Mouse (Mus musculus): ENCODE measurements around the gene Tom1l2.

Tom1l2 gene

DNA sequence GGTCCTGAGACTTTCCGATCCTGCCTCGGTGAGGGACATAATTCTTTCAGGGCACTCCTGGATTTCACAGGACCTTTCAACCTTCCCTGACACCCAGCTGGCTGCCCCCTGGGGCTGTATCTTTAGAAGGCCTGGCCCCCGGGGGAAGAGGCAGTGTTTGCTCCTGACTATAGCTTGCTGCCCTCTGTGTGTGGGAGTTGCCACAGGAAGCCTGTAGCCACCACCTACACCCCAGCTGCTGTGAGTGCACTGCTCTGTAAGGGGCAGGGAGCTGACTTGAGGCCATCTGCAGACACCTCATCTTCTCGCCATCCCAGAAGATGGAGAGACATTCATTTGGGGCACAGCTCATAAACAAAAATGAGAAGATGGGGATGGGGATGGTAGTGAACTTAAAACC is 120.8 kb downstream of the Tom1l2 start:
- DNase-seq (ENCODE audit: low spot score in 2 of 2) = no peak

DNA sequence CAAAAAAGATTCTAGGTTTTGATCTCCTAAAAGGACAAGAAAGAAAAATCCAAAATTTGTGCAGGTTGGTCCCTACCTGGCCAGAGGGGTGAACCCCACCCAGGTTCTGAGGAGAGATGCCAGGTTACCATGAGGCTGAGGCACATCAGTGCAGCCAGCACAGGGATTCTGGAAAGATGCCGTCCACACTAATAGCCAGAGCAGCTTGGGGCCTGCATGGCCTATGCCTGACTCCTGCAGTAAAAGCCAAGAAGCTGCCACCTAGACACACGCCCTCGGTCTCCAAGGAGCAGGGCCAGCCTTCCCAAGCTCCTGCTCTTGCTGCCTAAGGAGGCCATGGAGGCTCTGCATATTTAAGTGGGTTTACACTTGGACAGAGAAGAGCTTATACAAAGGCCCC is 121.4 kb downstream of the Tom1l2 start:
- no peak for DNase-seq (ENCODE audit: low spot score in 2 of 2)

DNA sequence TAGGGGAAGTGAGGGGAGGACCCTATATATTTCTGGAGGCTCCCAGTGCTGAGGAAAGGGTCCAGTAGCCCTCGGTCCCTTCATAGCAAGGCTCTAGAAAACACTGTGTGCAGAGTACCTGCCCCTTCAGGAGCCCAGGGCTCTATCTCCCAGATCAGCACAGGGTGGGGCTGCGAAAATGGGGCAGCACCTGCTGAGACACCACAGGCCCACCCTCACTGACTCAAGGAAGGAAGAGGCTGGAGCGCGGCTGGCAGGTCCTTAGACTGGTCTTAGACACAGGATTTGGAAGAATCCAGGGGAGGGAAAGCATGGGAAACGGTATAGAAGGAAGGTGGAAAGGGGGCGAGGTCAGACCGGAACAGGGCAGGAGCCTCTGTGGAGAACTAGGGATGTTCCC is 122.2 kb downstream of the Tom1l2 start:
- no peak for DNase-seq (ENCODE audit: low spot score in 2 of 2)

DNA sequence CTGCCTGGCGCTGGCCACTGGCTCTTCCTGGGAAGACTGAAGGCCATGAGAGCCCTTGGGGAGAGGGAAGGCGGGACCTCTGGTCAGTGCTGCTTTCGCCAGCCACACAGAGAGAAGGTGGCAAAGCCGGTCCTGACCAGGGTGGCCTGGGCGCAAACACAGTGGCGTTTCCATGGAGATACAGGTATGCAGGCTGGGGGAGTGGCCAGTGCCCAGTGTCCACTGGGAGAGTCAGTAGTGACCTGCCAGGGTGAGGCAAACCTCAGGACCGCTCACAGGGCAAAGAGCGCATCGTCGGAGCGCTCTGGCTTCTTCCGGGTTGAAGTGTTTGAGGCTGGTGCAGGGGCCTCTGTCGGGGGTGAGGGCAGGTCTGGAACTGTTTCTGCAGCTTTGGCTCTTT is 122.9 kb downstream of the Tom1l2 start:
- DNase-seq (ENCODE audit: low spot score in 2 of 2) = peak in 1 of 2 experiments; percentile 42

DNA sequence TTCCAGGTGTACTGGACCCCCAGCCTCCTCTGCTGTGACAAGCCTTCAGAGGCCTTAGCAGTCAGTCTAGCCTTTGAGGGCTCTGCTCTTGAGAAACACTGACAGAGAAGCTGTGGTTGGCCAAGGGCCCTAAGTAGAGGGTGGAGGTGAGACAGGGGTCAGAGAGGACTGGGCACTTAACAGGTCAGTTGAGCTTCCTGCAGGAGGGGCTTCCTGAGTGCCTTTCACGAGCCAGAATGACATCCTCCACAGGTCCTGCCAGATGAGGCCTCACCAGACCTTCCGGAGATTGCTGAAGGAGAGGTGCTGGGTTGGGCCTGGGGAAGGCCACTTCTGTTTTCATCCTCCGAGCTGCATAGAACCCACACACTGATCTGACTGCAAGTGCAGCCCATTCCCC is 124.2 kb downstream of the Tom1l2 start:
- no peak for DNase-seq (ENCODE audit: low spot score in 2 of 2)

DNA sequence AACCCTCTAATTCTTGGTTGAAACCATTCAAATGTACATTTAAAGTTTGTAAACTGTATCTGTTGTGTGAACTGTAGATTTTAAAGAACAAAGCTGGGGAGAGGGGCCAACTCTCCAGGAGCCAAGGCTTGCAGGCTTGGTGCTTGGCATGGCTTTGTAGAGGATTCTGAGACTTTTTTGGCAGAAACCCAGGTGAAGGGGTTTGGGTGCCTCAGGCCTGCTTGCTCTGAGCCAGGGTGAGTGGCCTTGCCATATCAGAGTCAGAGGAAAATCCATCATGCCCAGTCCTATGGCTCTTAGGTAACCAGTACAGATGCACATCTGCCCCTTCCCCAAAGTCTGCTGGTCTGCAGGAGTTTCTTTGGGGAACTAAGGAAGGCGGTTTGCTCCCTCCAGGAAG is 126.8 kb downstream of the Tom1l2 start:
- no peak for DNase-seq (ENCODE audit: low spot score in 2 of 2)

DNA sequence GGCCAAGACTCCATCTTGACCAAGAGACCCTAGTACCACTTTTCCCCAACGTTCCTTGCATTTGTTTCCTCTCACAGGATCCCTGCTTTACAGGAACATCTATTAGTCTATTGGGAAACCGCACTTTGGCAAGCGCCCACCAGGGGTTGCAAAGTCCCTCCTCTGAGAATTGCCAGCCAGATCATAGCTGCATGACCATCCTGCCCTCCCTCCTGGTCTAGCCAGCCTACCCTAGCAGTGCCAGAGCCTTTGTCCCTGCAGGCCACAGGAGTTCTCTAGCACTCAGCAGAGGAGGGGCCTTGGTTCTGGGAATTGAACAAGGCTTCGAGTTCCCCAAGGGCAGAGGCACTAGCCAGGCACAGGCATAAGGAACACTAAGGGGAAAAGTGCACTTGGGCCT is 128.0 kb downstream of the Tom1l2 start:
- DNase-seq (ENCODE audit: low spot score in 2 of 2) = no peak

DNA sequence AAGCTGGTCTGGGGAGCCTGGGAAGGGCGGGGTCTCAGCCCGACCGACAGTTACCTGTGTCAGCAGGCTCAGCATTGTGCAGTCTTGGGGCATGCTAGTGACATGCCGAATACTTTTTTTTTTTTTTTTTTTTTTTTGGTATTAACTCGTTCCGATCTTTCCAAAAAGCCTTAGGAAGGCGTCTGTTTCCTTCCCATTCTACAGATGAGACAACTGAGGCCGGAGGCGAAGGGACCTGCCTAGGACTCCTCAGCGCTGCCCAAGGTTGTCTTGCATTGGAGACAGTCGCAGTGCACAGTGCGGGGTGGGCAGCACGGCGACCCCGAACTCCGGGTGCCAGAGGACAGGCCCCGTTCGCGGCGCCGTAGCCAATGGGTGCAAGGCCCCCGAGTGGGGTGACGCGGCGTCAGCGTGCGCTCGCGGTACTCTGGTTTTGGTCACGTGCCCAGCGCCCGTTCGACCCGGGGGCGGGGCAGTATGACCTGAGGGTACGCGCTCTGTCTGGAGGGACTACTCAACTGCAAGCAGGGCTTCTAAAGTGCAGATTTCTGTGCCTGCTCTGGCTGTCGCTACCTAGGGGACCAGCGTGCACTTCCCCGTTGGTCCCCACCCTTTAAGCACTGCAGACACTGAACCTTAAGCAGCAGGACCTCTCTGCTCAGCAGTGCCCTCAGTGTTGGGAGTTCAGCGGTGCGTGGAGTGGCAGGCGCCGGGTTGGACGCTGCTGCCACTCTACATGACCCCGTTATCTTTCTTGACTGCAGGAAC is 130.1 kb downstream of the Tom1l2 start, which contains the start of gene Srebf1:
Srebf1 (minus strand) TSS at position 113 of the 768 bp plus-strand sequence.
- DNase-seq (ENCODE audit: low spot score in 2 of 2) = peak; percentile 69 to 75

DNA sequence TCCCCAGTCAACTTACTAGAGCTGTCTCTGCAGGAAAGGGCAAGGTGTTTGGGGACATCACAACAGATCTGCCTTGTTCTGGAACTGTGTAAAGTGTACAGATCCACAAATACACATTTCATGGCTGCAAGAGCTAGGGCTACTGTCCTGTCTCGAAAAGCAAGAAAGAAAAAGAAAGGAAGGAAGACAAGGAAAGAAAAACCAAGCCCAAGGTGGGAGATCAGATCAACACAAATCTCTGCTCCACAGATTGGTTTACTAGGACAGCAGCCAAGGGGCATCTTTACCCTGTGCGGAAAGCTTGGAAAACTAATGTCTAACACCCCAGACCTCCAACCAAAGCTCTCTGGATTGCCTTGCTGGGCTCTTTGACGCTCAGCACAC is 130.6 kb downstream of the Tom1l2 start:
- no peak for DNase-seq (ENCODE audit: low spot score in 2 of 2)

DNA sequence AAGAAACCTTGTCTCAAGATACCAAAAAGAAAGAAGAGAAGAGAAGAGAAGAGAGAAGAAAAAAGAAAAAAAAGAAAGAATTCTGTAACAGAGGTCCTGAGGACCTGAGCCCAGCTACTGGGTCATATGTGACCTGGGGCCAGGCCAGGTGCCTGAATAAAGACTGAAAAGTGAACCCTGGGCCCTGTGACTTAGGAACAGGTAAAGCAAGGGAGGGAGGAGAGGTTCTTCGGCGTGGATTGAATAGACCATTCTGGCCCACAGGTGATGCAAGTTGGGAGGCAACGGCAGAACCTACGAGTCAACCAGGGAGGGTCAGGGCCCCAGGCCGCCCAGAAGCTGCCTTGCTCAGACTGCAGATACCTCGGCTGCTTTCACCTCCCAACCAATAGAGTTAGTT is 131.3 kb downstream of the Tom1l2 start:
- DNase-seq (ENCODE audit: low spot score in 2 of 2) = no peak

DNA sequence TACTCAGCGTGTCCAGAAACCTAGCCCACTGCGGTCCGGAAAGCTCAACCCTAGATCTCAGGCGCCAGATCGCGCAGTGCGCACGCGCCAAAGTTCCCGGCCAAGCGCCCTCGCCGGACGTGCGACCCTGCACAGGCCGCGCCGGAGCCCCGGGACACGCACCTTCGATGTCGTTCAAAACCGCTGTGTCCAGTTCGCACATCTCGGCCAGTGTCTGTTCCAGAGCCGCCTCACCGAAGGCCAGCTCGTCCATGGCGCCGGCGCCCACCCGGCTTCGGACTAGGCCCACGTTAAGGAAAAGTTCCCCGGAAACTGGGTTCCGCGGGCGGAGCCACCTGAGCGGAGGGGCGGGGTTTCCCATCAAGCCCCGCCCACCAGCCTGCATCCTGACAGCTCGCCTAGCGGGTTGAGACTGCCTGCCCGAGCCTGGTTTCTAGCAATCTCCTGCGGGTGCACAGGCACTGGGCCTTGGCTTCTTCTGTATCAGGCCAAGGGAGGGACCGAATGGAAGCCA is 132.4 kb downstream of the Tom1l2 start:
- peak; percentile 89 to 98 for DNase-seq (ENCODE audit: low spot score in 2 of 2)

DNA sequence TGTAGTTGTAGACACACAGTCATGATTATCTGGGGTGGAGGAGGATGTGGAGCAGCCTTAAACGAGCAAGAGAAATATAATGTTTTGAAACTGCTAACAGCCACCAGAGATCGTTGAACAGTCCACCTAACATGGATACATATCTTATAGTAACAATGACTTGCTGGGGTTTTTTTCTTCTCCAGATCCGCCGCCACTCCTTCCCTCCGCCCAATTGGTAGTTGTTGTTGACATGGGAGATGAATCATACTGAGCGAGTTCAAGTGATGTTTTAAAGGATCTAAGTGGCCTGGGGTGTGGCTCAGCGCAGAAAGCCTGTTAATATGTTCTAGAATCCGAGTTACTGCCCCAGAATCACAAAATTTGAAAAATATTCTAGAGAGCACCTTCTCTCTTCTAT is 133.1 kb downstream of the Tom1l2 start:
- peak in 1 of 2 experiments; percentile 64 for DNase-seq (ENCODE audit: low spot score in 2 of 2)

DNA sequence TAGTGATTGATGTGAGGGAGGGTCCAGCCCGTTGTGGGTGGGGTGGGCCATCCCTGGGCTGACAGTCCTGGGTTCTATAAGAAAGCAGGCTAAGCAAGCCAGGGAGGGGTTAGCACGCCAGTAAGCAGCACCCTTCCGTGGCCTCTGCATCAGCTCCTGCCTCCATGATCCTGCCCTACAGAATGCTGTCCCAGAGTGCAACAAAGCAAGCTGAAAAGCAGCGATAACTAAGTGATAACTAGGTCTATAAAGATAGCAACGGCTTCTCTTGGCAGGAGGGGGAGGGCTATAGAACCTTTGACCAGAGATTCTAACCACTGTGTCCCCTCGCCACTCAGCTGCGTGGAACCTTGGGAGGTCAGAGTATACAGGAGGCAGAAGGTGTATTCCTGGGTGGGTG is 135.2 kb downstream of the Tom1l2 start:
- no peak for DNase-seq (ENCODE audit: low spot score in 2 of 2)

DNA sequence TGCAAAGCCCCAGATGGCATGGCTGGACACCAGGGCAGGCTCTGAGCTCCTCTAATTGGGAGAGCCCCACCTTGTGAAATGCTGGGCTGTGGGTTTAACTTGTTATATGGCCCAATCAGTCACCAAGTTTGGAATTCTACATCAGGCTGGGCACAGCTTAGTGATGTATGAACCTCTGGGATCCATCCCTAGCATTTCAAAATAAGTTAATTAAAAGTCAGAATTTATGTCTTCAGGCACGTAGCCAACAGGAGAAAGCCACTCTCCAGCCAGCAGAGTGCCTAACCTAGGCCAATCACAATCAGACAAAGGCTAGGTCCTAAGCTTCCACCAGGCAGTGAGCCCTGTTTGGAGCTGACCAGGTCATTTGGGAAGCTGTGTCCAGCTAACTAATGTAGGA is 136.0 kb downstream of the Tom1l2 start:
- no peak for DNase-seq (ENCODE audit: low spot score in 2 of 2)

DNA sequence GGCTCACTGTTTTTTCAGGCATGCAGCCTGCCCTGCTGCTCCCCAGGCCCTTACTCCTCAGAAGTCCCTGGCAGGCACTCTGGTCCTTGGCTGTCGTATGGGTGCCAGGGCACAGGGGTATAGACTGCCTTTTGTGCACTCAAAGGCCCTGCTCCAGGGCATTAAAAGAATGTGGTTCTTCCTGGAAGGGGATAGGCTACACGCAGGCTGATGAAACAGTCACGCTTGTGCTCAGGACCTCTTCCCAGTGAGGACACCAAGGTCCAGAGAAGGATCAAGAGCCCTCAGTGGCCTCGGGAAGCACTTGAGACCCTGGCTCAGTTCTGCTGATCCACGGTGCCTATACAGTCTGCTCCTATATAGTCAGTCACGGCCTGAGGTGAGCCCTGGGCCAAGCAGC is 139.4 kb downstream of the Tom1l2 start:
- no peak for DNase-seq (ENCODE audit: low spot score in 2 of 2)

DNA sequence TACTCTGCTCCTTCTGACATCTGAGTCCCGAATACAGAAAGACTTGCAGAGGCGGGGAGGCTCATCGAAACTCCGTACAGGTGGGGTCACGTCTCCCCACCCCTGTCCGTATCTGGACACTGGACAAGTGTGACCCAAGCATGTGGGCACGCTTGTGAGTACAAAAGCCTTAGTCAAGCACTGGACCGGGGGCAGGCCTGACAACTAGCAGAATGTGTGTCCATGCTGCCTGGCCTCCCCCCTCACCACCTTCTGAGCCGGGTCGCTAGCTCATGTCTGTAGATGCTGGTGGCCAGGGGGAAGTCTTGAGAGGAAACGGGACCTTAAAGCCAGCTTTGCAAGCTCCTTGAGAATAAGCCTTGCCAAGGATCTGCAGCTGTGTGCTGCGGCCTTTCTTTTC is 140.9 kb downstream of the Tom1l2 start:
- no peak for DNase-seq (ENCODE audit: low spot score in 2 of 2)

DNA sequence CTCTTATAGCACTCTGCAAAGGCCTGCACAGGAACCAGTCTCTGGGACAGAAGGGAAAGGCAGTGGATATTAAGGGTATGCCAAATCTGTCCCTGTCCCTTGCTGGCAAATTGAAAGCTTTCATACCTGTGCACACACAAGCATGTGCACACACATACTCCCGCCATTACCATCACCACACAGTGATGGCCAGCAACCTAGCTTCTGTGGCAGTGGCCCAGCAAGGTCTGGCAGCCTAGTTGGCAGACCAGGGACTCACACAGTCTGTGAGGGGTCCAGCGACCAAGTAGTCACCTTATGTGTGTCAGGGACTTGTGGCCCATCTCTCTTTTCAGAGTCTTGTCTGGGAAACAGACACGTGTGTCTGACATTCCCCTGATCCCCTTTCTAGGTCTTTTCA is 141.6 kb downstream of the Tom1l2 start:
- DNase-seq (ENCODE audit: low spot score in 2 of 2) = no peak

DNA sequence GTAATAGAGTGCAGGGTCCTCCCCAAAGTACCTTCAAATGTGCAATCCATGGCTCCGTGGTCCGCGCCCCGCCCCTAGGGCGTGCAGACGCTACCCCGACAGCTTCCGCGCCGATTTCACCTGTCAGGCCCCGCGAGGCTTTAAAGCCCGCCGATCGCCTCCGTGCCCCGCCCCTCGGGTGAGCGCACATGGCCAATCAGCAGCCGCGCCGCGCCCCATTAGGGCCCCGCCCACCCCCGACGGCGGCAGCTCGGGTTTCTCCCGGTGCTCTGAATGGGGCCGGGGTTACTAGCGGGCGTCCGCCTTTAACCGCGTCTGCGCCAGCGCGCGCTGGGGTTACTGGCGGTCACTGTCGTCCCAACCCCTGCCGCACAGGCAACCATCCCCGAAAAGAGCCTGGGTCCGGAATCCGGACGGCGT is 142.4 kb downstream of the Tom1l2 start:
- DNase-seq (ENCODE audit: low spot score in 2 of 2) = peak; percentile 95

DNA sequence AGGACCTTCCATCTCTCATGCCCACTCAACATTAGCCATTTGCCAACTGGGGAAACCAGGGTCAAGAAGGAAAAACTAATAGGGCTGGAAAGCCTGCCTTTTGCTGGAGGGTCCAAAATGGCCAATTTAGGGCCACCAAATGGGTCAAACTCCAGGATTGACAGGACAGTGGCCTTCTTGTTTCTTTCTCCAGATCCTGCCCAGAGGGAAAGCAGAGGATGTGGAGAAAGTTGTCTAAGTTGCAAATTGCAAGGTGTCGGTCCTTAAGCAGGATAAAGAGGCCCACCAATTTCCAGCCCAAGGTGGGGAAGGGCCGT is 142.8 kb downstream of the Tom1l2 start:
- DNase-seq (ENCODE audit: low spot score in 2 of 2) = no peak

DNA sequence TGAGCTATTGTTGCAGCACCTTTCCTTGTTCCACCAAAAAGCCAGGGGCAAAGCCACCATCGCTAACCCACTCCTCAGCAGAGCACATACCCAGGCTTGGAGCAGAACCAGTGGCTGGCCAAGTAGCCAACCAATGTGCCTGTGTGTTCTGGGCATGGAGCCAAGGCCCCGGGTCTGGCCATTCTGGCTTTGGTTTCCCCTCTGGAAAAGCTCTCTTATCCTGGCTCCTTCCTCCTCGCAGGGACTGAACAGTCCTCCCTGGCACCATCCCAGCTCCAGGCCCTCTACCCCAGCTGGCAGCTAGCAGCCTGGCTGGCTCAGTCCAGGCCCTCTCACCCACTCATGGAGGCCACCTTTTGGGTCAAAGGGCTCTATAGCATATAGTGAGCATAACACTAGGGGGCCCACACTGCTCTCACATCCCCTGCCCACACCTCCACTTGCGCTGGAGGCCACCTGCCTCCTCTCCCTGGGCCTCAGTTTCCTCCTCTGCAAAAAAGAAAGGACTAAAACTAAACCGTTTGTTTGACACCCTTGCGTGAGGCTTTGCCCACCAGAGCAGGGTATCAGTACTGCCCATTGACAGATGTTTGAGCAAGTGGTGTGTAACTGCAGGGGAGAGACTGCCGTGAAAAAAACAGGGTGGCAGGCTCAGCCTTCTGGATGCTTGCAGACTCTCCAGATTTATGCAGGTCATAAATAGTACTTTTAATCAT is 143.3 kb downstream of the Tom1l2 start:
- peak; percentile 60 for DNase-seq (ENCODE audit: low spot score in 2 of 2)

DNA sequence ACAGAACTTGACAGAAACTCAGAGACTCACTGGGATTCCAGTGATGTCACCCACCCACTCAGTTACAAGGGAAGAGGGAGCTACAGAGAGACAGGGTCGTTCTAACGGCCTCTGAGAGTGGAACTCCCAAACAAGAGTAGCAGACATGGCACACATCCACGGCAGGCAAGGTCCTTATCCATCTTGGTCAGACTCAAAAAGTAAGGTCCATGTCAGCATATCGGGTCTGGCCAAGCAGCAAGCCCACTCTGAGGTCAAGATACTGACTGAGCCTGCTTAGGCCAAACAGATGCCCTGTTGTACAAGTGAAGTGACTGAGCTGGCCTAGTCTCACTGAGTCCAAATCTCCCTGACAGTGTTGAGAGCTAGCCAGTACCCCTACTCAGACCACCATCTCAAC is 144.0 kb downstream of the Tom1l2 start:
- no peak for DNase-seq (ENCODE audit: low spot score in 2 of 2)

DNA sequence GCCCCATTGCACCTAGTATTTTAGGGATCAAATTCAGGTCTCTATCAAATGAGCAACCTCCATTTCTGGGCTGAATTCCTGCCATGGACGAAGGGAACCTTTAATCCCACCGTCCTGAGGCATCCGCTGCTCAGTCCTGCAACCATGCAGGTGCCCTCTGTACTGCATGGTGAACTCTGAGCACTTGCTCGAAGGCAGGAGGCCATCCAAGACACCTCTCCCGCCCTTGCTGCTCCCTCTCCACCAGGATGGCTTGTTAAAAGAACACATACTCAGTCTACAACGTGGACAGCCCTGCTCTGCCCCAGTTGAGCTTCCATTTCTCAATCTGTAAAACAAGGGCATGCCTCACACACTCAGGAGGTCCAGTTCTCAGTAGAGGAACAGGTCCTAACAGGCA is 144.5 kb downstream of the Tom1l2 start:
- peak in 1 of 2 experiments; percentile 39 for DNase-seq (ENCODE audit: low spot score in 2 of 2)

DNA sequence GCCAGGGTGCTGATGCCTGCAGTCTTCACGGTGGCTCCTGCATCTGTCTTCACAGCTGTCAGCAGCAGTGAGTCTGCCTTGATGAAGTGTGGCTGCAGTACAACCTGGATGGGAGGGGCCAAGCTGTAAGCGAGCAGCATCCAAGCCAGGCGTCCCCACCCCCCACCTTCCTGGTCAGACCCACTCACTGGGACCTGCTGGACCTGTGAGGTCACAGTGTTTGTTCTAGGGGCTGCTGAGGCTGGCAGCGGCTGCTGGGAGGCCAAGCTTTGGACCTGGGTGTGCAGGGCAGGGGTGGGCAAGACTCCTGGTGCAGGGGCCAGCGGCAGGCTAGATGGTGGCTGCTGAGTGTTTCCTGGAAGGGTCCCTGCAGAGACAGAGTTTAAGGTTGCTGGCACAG is 146.5 kb downstream of the Tom1l2 start:
- DNase-seq (ENCODE audit: low spot score in 2 of 2) = no peak

Measured in urinary bladder, adult 18-20 months (tissue).